8 mouse cellular contexts compared by ENCODE assay signal in genomic region chr2:70824838-70825370, GRCm38 (mm10). TPM values are rescaled to one million over a fixed set of nuclear protein-coding genes. Genes with fewer than 3 reads are reported as not detected.
DNase-seq lines count a peak whose midpoint lies in the region; ATAC-seq lines count a peak whose summit lies in the region.

No protein-coding gene starts in this region.

- H3K9me3 ChIP-seq in forebrain, embryonic 14.5 days (replicated peaks; ENCODE audit: control insufficient read depth, low read length): no peaks in the 10 kb centered on the region

- H3K36me3 ChIP-seq in forebrain, embryonic 14.5 days (ENCODE audit: control insufficient read depth, insufficient read depth, low read length): no peaks in the 10 kb centered on the region
- no peaks in the 10 kb centered on the region for H3K36me3 ChIP-seq in macrophage (ENCODE audit: inconsistent target)

- H3K27ac ChIP-seq in brown adipose tissue, adult 24 weeks (replicated peaks; ENCODE audit: low read depth, low read length): peak overlapping the region; percentile 87
- peak overlapping the region; percentile 99 for H3K27ac ChIP-seq in forebrain, embryonic 14.5 days (ENCODE audit: low read depth, low read length)
- peak overlapping the region; percentile 48 for H3K27ac ChIP-seq in macrophage

- H3K79me2 ChIP-seq in macrophage (ENCODE audit: inconsistent target): peaks cover 48% of the 10 kb centered on the region

- H3K4me1 ChIP-seq in brown adipose tissue, adult 24 weeks (ENCODE audit: control insufficient read depth, insufficient read depth, insufficient read length, low read length): no peaks in the 10 kb centered on the region
- H3K4me1 ChIP-seq in forebrain, embryonic 14.5 days (ENCODE audit: control insufficient read depth, insufficient read depth, low read length): peaks cover 6% of the 10 kb centered on the region

- peak overlapping the region; percentile 96 for H3K9ac ChIP-seq in forebrain, embryonic 14.5 days (ENCODE audit: low read length)

- WGBS in forebrain, embryonic 14.5 days: under 1% methylated on average over 35 of the region's 59 CpGs
- WGBS in macrophage (ENCODE audit: missing documents): 1% methylated on average over 48 of the region's 59 CpGs

- peak; percentile 78 for ATAC-seq in forebrain, embryonic 14.5 days
- ATAC-seq in hematopoietic stem cell, adult 5-6 weeks (replicated peaks in 1 of 2; ENCODE audit: insufficient read depth in 1 of 2, low FRiP score in 2 of 2, low TSS enrichment in 1 of 2, low read depth in 1 of 2, poor library complexity in 2 of 2, severe bottlenecking in 2 of 2): peak; percentile 14 to 42; a peak in 3 of 4 replicates

- DNase-seq in ES-CJ7 (ENCODE audit: low read depth, low spot score): peak; percentile 40
- peak; percentile 74 for DNase-seq in forebrain, embryonic 14.5 days (ENCODE audit: low spot score)
- peak; percentile 45 to 59 for DNase-seq in left cerebral cortex, adult 18-20 months (ENCODE audit: low spot score in 2 of 2)
- DNase-seq in retina, postnatal 1 day: peak; percentile 87
- peak; percentile 70 for DNase-seq in urinary bladder, postnatal 14 days (ENCODE audit: low spot score)

- no peaks in the 10 kb centered on the region for H3K27me3 ChIP-seq in forebrain, embryonic 14.5 days (replicated peaks; ENCODE audit: control insufficient read depth, insufficient read depth, low read length)

- H3K4me2 ChIP-seq in forebrain, embryonic 14.5 days (ENCODE audit: low read length): peak overlapping the region; percentile 56

- H3K4me3 ChIP-seq in brown adipose tissue, adult 24 weeks (ENCODE audit: insufficient read depth, low read depth, low read length): peak overlapping the region; percentile 98
- peak overlapping the region; percentile 89 for H3K4me3 ChIP-seq in forebrain, embryonic 14.5 days (ENCODE audit: low read depth, low read length)
- peak overlapping the region; percentile 65 for H3K4me3 ChIP-seq in macrophage (ENCODE audit: inconsistent target)

RNA-seq across cellular contexts. Expression of gene Tlk1, which starts 0.6 kb away (rescaled TPM):
- polyA plus RNA-seq in brown adipose tissue, adult 24 weeks (2012; ENCODE audit: insufficient read depth, insufficient read length, missing spikeins): 16.4 and 26.4 TPM in 2 replicates
- 23.5 TPM in 2 replicates for polyA plus RNA-seq in forebrain, embryonic 14.5 days (2014; fragmentation: Nextera tagmentation; extraction: Ambion mirVana)
- 58.1 and 63.6 TPM in 2 replicates for total RNA-seq in hematopoietic stem cell, adult 5-6 weeks (2017)
- 10 to 100 TPM; 79.4 to 85.9 TPM for total RNA-seq in left cerebral cortex, adult 18-20 months (2021)
- 100 to 1,000 TPM in 18 of 26 experiments, 10 to 100 TPM in 8; 40.0 to 222 (median 173) TPM for total RNA-seq in macrophage (2018; cell fraction: chromatin; rRNA removed)
- total RNA-seq in macrophage (2018; cell fraction: cytosol; rRNA removed): 10 to 100 TPM; 44.7 to 97.7 (median 79.4) TPM
- 100 to 1,000 TPM in 16 of 26 experiments, 10 to 100 TPM in 10; 46.3 to 201 (median 118) TPM for total RNA-seq in macrophage (2018; cell fraction: nucleus; rRNA removed)
- 57.5 to 101 TPM (median 66.5 TPM) in 3 replicates for polyA plus RNA-seq in macrophage (2018)

Comparison
In these comparisons a context has a peak if more than half of its experiments do, and no peak if none do; other contexts are left out.
1. Peak in every context shown above with its lines: DNase-seq, ATAC-seq, H3K4me3 ChIP-seq and H3K27ac ChIP-seq.
2. H3K27ac ChIP-seq: peak in every context shown above with its lines; median percentile 99 in forebrain, embryonic 14.5 days; 87 in brown adipose tissue, adult 24 weeks; 48 in macrophage.